Mouse (Mus musculus): ENCODE measurements at regions not wholly inside any gene's neighbourhood (a gene's known extent, or its start where the extent isn't known, plus 50 kb on each side); places are given as distances from the start of the nearest gene placed in this dataset.

DNA sequence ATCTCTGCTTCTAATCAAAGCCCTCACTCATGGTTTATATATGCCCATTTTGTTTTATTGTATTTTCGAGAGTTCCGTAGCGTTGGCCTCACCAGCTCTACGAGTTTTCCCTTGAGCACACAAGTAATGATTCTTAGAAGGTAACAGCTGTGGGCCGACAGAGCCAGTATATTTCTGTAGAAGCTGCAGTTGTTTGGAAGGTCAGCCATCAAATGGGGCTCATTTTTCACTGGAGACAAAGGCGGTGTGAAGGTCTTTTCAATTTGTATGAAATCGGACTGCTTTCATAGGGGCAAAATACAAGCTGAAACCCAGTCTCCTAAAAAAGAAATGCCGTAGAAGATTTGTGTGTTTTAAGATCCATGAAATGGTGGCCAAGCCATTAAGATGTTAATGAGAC, 307.9 kb downstream of the Qk start:
- Histone ChIP-seq H3K36me3 (ENCODE audit: control insufficient read depth, insufficient read depth, low read length, poor library complexity, severe bottlenecking) (no peaks in the 10 kb centered on the region), H3K4me1 (ENCODE audit: control insufficient read depth, insufficient read depth, low read length) (no peaks in the 10 kb centered on the region), H3K4me3 (ENCODE audit: low read depth, low read length) (no peak overlapping the region), H3K9ac (ENCODE audit: low read depth, poor library complexity, severe bottlenecking) (no peak overlapping the region), H3K27ac (ENCODE audit: insufficient read depth, low read length) (no peak overlapping the region), H3K27me3 (ENCODE audit: control insufficient read depth, insufficient read depth, low read length, poor library complexity, severe bottlenecking) (no peaks in the 10 kb centered on the region), H3K9me3 (replicated peaks; ENCODE audit: control insufficient read depth, insufficient read depth, low read length, poor library complexity, severe bottlenecking) (no peaks in the 10 kb centered on the region)
- TF ChIP-seq POLR2A (IDR thresholded peaks at IDR 0.05; ENCODE audit: insufficient read depth, low read length) = no peak
- TF ChIP-seq EP300 (IDR thresholded peaks at IDR 0.05; ENCODE audit: insufficient read depth, low read depth, low read length) = no peak
- no peak for TF ChIP-seq CTCF (IDR thresholded peaks at IDR 0.05; ENCODE audit: low read depth, low read length)

- Histone ChIP-seq H3K4me3 (ENCODE audit: low read depth, low read length) (no peak overlapping the region), H3K9ac (ENCODE audit: low read depth, poor library complexity, severe bottlenecking) (no peak overlapping the region), H3K4me1 (ENCODE audit: control insufficient read depth, insufficient read depth, low read length) (no peaks in the 10 kb centered on the region), H3K27ac (ENCODE audit: insufficient read depth, low read length) (no peak overlapping the region), H3K9me3 (replicated peaks; ENCODE audit: control insufficient read depth, insufficient read depth, low read length, poor library complexity, severe bottlenecking) (no peaks in the 10 kb centered on the region), H3K27me3 (ENCODE audit: control insufficient read depth, insufficient read depth, low read length, poor library complexity, severe bottlenecking) (no peaks in the 10 kb centered on the region), H3K36me3 (ENCODE audit: control insufficient read depth, insufficient read depth, low read length, poor library complexity, severe bottlenecking) (no peaks in the 10 kb centered on the region)
- no peak for TF ChIP-seq CTCF (IDR thresholded peaks at IDR 0.05; ENCODE audit: low read depth, low read length)
- no peak for TF ChIP-seq POLR2A (IDR thresholded peaks at IDR 0.05; ENCODE audit: insufficient read depth, low read length)
- TF ChIP-seq EP300 (IDR thresholded peaks at IDR 0.05; ENCODE audit: insufficient read depth, low read depth, low read length) = no peak
These were observed 318.5 kb downstream of the Qk start for GRCm38 (mm10) chr17:10001071-10001591.

DNA sequence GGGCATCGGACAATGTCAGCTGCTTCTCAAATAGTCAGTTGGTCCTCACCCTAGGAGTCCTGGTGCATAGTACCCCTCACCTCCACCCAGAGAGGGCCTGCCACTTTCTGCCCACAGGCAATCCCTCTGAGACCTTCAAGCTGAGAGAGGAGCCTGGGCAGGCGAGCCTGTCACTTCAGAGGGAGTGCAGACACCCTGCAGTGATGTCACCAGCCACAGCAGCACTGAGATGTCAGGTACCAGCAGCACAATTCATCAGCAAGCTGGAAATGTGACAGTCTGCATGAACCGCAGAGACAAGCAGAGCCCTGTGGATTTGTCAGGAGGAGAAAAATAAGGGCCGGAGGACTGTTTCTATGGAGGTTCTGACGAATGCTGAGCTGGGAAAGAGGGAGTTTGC, 324.3 kb downstream of the Qk start:
- Histone ChIP-seq H3K4me3 (ENCODE audit: low read depth, low read length) (no peak overlapping the region), H3K9ac (ENCODE audit: low read depth, poor library complexity, severe bottlenecking) (no peak overlapping the region), H3K4me1 (ENCODE audit: control insufficient read depth, insufficient read depth, low read length) (no peaks in the 10 kb centered on the region), H3K27ac (ENCODE audit: insufficient read depth, low read length) (no peak overlapping the region), H3K36me3 (ENCODE audit: control insufficient read depth, insufficient read depth, low read length, poor library complexity, severe bottlenecking) (no peaks in the 10 kb centered on the region), H3K9me3 (replicated peaks; ENCODE audit: control insufficient read depth, insufficient read depth, low read length, poor library complexity, severe bottlenecking) (no peaks in the 10 kb centered on the region), H3K27me3 (ENCODE audit: control insufficient read depth, insufficient read depth, low read length, poor library complexity, severe bottlenecking) (no peaks in the 10 kb centered on the region)
- TF ChIP-seq EP300 (IDR thresholded peaks at IDR 0.05; ENCODE audit: insufficient read depth, low read depth, low read length) (no peak), CTCF (IDR thresholded peaks at IDR 0.05; ENCODE audit: low read depth, low read length) (no peak), POLR2A (IDR thresholded peaks at IDR 0.05; ENCODE audit: insufficient read depth, low read length) (no peak)

DNA sequence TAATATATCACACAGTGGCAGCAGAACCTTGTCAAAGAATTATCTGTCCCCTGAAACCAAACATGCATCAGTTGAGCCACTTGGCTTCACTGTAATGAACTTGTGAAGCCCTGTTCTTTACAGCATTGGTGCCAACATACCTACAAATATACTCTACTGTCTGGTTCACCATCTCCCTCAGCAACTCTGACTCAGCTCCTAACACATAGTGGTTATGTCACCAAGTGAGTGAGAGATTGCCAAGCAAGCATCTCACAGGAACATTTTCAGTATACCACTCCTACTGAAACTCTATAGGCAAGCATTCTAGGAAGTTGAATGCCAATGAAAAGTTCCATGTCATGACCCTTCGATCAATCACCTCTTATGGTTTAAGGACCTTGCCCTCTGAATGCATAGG, 321.2 kb upstream of the Pabpc6 start:
- Histone ChIP-seq H3K4me1 (ENCODE audit: control insufficient read depth, insufficient read depth, low read length) (no peaks in the 10 kb centered on the region), H3K9ac (ENCODE audit: low read depth, poor library complexity, severe bottlenecking) (no peak overlapping the region)

GRCm38 (mm10) chr17:9981273-9981672, 311.8 kb upstream of the Pabpc6 start:
- no peaks in the 10 kb centered on the region for H3K27me3 ChIP-seq (ENCODE audit: control insufficient read depth, insufficient read depth, low read length, poor library complexity, severe bottlenecking)
- H3K9me3 ChIP-seq (replicated peaks; ENCODE audit: control insufficient read depth, insufficient read depth, low read length, poor library complexity, severe bottlenecking) = no peaks in the 10 kb centered on the region
- H3K4me3 ChIP-seq (ENCODE audit: low read depth, low read length) = no peak overlapping the region
- H3K9ac ChIP-seq (ENCODE audit: low read depth, poor library complexity, severe bottlenecking) = no peak overlapping the region
- no peaks in the 10 kb centered on the region for H3K36me3 ChIP-seq (ENCODE audit: control insufficient read depth, insufficient read depth, low read length, poor library complexity, severe bottlenecking)
- H3K4me1 ChIP-seq (ENCODE audit: control insufficient read depth, insufficient read depth, low read length) = no peaks in the 10 kb centered on the region
- no peak overlapping the region for H3K27ac ChIP-seq (ENCODE audit: insufficient read depth, low read length)
- TF ChIP-seq CTCF (IDR thresholded peaks at IDR 0.05; ENCODE audit: low read depth, low read length) (no peak), POLR2A (IDR thresholded peaks at IDR 0.05; ENCODE audit: insufficient read depth, low read length) (no peak), EP300 (IDR thresholded peaks at IDR 0.05; ENCODE audit: insufficient read depth, low read depth, low read length) (no peak)

More for the DNA sequence above, 321.2 kb upstream of the Pabpc6 start:
- H3K4me3 ChIP-seq (ENCODE audit: low read depth, low read length) = no peak overlapping the region
- no peak overlapping the region for H3K27ac ChIP-seq (ENCODE audit: insufficient read depth, low read length)
- H3K27me3 ChIP-seq (ENCODE audit: control insufficient read depth, insufficient read depth, low read length, poor library complexity, severe bottlenecking) = no peaks in the 10 kb centered on the region
- no peaks in the 10 kb centered on the region for H3K9me3 ChIP-seq (replicated peaks; ENCODE audit: control insufficient read depth, insufficient read depth, low read length, poor library complexity, severe bottlenecking)
- TF ChIP-seq CTCF (IDR thresholded peaks at IDR 0.05; ENCODE audit: low read depth, low read length) = no peak
- no peak for TF ChIP-seq EP300 (IDR thresholded peaks at IDR 0.05; ENCODE audit: insufficient read depth, low read depth, low read length)
- no peak for TF ChIP-seq POLR2A (IDR thresholded peaks at IDR 0.05; ENCODE audit: insufficient read depth, low read length)
- H3K36me3 ChIP-seq (ENCODE audit: control insufficient read depth, insufficient read depth, low read length, poor library complexity, severe bottlenecking) = no peaks in the 10 kb centered on the region

DNA sequence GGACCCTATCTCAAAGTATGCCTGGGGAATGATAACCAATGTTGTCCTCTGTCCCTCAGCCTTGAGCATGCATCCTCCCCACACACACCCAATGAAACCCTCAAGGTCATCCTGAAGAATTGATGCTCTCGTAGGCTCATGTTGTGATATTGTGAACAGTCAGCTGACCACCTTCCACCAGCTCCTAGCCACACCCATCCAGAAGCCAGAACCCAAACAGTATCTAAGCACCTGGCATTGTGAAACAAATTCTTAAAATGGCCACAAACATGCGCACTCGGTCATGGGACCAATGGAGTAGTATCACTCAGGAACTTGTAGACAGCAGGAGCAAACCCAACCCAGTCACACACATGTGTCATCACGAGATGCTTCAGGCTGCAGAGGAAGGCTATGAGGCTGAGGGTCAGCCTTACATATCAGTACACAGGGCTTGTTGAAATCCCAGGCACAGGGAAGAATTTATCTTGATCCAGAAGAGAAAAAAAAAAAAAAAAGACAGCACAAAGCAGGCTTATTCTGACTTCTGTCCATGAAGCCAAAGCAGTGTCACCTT, 307.4 kb upstream of the Pabpc6 start:
- H3K4me1 ChIP-seq (ENCODE audit: control insufficient read depth, insufficient read depth, low read length) = no peaks in the 10 kb centered on the region
- H3K27ac ChIP-seq (ENCODE audit: insufficient read depth, low read length) = no peak overlapping the region
- H3K9me3 ChIP-seq (replicated peaks; ENCODE audit: control insufficient read depth, insufficient read depth, low read length, poor library complexity, severe bottlenecking) = no peaks in the 10 kb centered on the region
- H3K36me3 ChIP-seq (ENCODE audit: control insufficient read depth, insufficient read depth, low read length, poor library complexity, severe bottlenecking) = no peaks in the 10 kb centered on the region
- TF ChIP-seq EP300 (IDR thresholded peaks at IDR 0.05; ENCODE audit: insufficient read depth, low read depth, low read length) (no peak), POLR2A (IDR thresholded peaks at IDR 0.05; ENCODE audit: insufficient read depth, low read length) (no peak), CTCF (IDR thresholded peaks at IDR 0.05; ENCODE audit: low read depth, low read length) (no peak)
- H3K9ac ChIP-seq (ENCODE audit: low read depth, poor library complexity, severe bottlenecking) = no peak overlapping the region
- H3K27me3 ChIP-seq (ENCODE audit: control insufficient read depth, insufficient read depth, low read length, poor library complexity, severe bottlenecking) = no peaks in the 10 kb centered on the region
- H3K4me3 ChIP-seq (ENCODE audit: low read depth, low read length) = no peak overlapping the region

Measured in ES-Bruce4 (cell line).